Mouse (Mus musculus): Measurements from ENCODE around the gene Rdh16f1. TPM values are rescaled to one million over a fixed set of nuclear protein-coding genes. Genes with fewer than 3 reads are reported as not detected.
A peak's percentile ranks its signal among the peaks of the same experiment; 100 is the strongest.

Rdh16f1 gene
- not detected in 2 replicates for polyA plus RNA-seq (2015; fragmentation: Nextera tagmentation; extraction: Ambion mirVana)

DNA sequence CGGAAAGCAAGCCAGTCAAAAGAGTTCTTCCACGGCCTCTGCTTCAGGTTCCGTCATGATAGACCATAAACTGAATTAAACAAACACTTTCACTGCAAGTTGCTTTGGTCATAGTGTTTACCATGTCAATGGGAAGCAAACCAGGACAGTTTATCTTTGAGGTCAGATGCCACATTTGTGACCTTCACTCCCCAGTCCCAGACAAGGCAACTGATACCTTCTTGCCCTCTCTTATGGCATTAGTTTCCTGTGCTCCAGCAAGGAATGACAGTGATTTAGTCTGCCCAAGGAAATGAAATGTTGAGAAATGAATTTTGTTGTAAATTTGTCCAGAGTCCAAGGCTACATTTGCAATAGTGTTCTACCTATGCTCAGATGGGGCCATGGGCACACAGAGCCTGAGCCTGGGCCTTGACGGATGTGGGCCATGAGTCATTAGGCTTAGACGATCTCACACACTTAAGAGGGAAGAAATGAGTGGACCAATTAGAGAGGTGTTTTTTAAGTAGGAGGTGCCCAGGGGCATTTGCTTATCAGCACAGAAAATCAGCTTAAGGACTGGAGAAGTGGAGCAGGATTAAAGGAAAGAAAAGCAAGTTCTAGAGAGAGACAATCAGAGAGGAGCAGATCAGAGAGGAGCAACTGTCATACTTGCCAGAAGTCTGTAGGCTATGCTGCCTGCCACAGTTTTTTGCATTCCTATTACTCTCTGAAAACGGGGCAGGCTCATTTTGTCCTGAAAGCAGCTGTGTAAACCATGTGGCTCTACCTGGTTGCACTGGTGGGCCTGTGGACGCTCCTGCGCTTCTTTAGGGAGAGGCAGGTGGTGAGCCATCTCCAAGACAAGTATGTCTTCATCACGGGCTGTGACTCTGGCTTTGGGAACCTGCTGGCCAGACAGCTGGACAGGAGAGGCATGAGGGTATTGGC is at the start of gene Rdh16f1, which contains the start of gene Rdh1:
TSS of gene Rdh16f1 (plus strand) at position 607 of the 930 bp plus-strand sequence.
TSS of gene Rdh1 (plus strand) at position 541 of the 930 bp plus-strand sequence.
- H3K4me1 ChIP-seq (replicated peaks) = no peaks in the 10 kb centered on the region
- H3K9me3 ChIP-seq = no peaks in the 10 kb centered on the region
- no peaks in the 10 kb centered on the region for H3K36me3 ChIP-seq
- no peak for ATAC-seq
- WGBS = 75% methylated on average over 9 of the region's 9 CpGs
- H3K9ac ChIP-seq (replicated peaks) = no peak within 1 kb of the TSS
- H3K4me2 ChIP-seq (replicated peaks) = no peak within 1 kb of the TSS
- H3K4me3 ChIP-seq (replicated peaks) = no peak within 1 kb of the TSS
- no peaks in the 10 kb centered on the region for H3K27me3 ChIP-seq
- H3K27ac ChIP-seq = no peak within 1 kb of the TSS

DNA sequence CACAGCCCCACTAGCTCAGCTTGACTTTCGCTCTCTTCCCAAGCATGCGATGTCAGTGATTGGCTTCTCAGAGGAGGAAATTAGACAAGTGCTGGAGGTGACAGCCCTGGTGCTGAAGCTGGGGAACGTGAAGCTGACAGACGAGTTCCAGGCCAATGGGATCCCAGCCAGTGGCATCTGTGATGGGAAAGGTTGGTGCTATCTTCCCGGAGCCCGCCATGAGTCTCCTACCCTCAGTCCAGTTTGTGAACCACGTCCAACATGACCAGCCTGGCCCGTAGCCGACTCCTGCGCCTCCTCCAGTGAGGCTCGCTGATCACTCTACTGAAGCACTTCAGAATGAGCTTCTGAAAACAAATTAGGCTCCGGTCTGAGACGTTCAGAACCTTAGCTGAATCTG is 49.3 kb upstream of the Rdh16f1 start:
- Histone ChIP-seq H3K27me3 (no peaks in the 10 kb centered on the region), H3K9me3 (no peaks in the 10 kb centered on the region), H3K36me3 (no peaks in the 10 kb centered on the region), H3K4me2 (replicated peaks) (no peak overlapping the region), H3K4me1 (replicated peaks) (no peaks in the 10 kb centered on the region), H3K9ac (replicated peaks) (no peak overlapping the region), H3K27ac (no peak overlapping the region), H3K4me3 (replicated peaks) (no peak overlapping the region)
- 88% methylated on average over 13 of the region's 13 CpGs for WGBS
- ATAC-seq = no peak

DNA sequence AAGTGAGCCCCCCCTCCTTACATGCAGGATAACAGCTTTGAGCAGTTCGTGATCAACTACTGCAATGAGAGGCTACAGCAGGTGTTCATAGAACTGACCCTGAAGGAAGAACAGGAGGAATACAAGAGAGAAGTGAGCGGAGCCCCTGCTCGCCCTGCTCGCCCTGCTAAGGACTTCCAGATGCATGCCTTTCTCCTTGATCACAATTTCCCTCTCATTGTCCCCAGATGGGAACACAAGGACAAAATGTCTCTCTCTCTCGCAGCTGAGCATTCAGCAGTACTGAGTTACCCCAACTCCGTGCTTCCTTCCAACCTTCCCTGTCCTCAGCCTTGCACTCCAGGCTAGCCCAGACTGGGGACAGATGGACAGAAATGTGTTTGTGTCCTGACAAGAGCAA is 46.9 kb upstream of the Rdh16f1 start:
- WGBS = 80% methylated on average over 6 of the region's 6 CpGs
- no peak overlapping the region for H3K4me2 ChIP-seq (replicated peaks)
- no peak overlapping the region for H3K9ac ChIP-seq (replicated peaks)
- no peaks in the 10 kb centered on the region for H3K36me3 ChIP-seq
- no peak overlapping the region for H3K4me3 ChIP-seq (replicated peaks)
- H3K9me3 ChIP-seq = no peaks in the 10 kb centered on the region
- H3K4me1 ChIP-seq (replicated peaks) = no peaks in the 10 kb centered on the region
- no peak for ATAC-seq
- H3K27ac ChIP-seq = no peak overlapping the region
- H3K27me3 ChIP-seq = no peaks in the 10 kb centered on the region

DNA sequence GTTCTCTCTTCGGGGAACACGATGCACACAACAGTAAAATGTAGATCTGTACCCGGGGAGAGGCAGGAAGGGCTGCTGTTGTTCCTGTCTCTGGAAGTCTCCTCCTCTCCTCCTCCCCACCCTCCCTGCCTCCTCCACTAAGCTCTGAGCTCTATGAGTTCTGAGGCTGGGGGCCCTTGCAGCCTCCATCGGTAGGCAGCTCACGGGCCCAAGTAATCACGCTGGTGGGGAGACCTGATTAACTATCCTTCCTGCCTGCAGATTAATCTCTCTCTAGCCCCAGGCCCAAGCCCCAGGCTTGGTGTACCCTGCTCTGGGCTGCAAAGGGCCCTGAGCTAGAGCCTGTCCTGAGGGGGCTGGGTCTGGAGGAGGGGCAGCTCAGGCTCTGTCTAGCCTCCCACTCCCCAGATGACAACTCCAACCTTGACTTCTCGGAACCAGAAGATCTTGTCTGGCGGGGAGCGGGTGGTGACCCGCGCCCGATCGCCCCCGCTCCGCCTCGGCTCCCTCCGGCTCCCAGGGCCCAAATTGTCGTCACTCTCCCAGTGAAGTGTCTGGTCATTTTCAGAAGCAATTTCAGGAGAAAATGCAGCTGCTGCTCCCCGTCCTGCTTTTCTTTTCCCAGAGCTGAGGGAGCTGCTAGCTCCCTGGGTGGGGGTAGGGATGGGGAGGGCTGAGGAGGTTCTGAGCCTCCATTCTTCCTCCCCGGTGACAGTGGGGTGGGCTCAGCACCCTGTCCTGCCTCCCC is 37.7 kb upstream of the Rdh16f1 start:
- peak; percentile 82 for ATAC-seq
- Histone ChIP-seq H3K27ac (peak overlapping the region; percentile 69), H3K4me2 (replicated peaks) (peak overlapping the region; percentile 42), H3K4me1 (replicated peaks) (peaks cover 35% of the 10 kb centered on the region), H3K9me3 (no peaks in the 10 kb centered on the region), H3K9ac (replicated peaks) (peak overlapping the region; percentile 46; the same call in 1 of the 2 replicates), H3K36me3 (no peaks in the 10 kb centered on the region), H3K27me3 (peaks cover 10% of the 10 kb centered on the region), H3K4me3 (replicated peaks) (peak overlapping the region; percentile 12)
- WGBS = 8% methylated on average over 20 of the region's 20 CpGs

DNA sequence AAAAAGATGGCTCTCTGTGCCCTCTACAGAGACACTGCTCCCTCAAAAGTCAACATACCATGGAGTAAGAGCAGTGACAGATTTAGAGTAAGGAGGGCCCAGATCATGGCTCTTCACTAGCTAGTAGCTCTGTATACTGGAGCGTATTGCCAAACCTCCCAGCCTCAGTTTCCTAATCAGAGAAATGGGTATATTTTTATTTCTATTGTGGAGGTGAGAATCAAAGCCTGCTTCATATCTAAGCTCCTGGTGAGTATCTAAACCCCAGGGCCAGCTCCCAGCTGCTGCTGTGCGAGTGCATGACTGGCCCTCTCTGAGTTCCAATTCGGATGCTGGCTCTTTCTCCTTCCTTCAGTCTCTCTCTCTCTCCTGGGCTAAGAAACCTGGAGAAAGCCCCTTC is 35.4 kb upstream of the Rdh16f1 start, which contains the start of gene Tac2:
TSS of gene Tac2 (plus strand) at position 301 of the 400 bp plus-strand sequence.
- peaks cover 26% of the 10 kb centered on the region for H3K27me3 ChIP-seq
- H3K4me3 ChIP-seq (replicated peaks) = no peak within 1 kb of the TSS
- no peak within 1 kb of the TSS for H3K4me2 ChIP-seq (replicated peaks)
- H3K4me1 ChIP-seq (replicated peaks) = peaks cover 35% of the 10 kb centered on the region
- no peak within 1 kb of the TSS for H3K9ac ChIP-seq (replicated peaks)
- WGBS = 86% methylated on average over 3 of the region's 3 CpGs
- H3K9me3 ChIP-seq = no peaks in the 10 kb centered on the region
- no peak for ATAC-seq
- H3K27ac ChIP-seq = no peak within 1 kb of the TSS
- H3K36me3 ChIP-seq = no peaks in the 10 kb centered on the region

DNA sequence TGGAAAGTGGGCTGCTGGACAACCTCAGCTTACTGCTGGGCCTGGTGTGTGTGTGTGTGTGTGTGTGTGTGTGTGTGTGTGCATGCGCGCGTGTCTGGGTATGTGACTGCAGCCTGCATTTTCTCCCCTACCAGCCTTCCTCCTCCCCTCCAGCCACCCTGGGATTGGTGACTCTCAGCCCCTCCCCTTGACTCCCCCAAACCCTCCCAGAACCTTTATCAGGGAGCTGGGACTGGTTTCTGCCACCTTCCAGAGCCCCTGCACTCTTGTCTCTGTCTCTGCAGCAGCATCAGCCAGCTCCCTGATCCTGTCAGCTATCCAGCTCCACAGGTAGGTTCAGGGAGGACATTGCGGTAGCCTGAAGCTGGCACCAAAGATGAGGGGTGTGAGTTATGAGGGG is 34.5 kb upstream of the Rdh16f1 start:
- H3K36me3 ChIP-seq = no peaks in the 10 kb centered on the region
- peaks cover 33% of the 10 kb centered on the region for H3K4me1 ChIP-seq (replicated peaks)
- no peak for ATAC-seq
- H3K9me3 ChIP-seq = no peaks in the 10 kb centered on the region
- H3K4me2 ChIP-seq (replicated peaks) = no peak overlapping the region
- no peak overlapping the region for H3K9ac ChIP-seq (replicated peaks)
- no peak overlapping the region for H3K27ac ChIP-seq
- 82% methylated on average over 4 of the region's 4 CpGs for WGBS
- H3K27me3 ChIP-seq = peaks cover 32% of the 10 kb centered on the region
- no peak overlapping the region for H3K4me3 ChIP-seq (replicated peaks)

DNA sequence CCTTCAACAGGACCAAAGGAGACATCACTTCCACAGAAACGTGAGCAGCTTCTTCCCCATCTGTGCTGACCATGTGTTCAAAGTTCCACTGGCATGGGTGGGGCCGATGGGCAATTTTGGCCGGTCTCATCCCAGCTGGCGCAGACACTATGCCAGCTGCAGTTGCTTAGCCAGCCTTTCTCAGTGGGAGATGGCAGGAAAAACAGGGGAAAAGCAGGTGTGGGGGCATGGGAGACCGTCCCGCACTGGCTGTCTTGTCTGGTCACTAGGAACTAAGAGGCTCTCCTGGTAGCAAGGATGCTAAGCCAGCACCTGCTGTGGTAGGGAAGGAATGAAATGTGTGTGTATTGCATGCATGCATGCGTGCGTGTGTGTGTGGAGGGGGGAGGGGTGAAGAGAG is 31.1 kb upstream of the Rdh16f1 start:
- Histone ChIP-seq H3K4me1 (replicated peaks) (peaks cover 14% of the 10 kb centered on the region), H3K9me3 (no peaks in the 10 kb centered on the region), H3K4me2 (replicated peaks) (no peak overlapping the region), H3K27me3 (peaks cover 44% of the 10 kb centered on the region), H3K9ac (replicated peaks) (no peak overlapping the region), H3K27ac (no peak overlapping the region), H3K36me3 (no peaks in the 10 kb centered on the region), H3K4me3 (replicated peaks) (no peak overlapping the region)
- ATAC-seq = no peak
- 83% methylated on average over 8 of the region's 8 CpGs for WGBS

DNA sequence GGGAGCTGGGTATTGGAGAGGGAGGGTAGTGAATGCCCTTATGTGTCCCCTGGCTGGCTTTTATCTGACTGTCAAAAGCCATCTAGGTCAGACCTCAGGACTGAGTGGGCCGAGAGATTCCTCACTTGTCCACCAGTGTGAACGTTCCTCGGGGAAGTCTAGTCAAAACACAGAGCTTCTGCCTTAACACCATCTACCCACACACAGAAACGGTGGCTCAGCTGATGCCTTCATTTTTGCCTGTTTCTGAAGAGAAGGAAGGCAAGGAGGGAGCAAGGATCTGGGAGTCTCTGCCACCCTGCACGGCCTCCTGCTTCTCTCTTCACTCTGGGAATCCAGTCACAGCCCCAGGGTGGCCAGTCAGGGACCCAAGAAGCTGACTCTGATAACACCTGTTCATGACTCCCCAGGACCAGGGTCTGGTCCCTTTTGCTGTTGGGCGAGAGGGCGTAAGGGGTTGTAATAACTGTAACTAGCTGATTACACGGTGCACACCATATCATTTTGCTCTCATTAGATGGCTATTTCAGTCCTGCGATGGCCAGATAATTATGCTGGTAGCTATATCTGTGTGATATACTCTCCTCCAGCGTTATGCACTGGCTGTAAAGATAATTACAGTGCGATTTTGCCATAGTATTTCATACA is 29.2 kb upstream of the Rdh16f1 start:
- peak overlapping the region; percentile 25; the same call in 1 of the 2 replicates for H3K9ac ChIP-seq (replicated peaks)
- WGBS = 57% methylated on average over 11 of the region's 11 CpGs

DNA sequence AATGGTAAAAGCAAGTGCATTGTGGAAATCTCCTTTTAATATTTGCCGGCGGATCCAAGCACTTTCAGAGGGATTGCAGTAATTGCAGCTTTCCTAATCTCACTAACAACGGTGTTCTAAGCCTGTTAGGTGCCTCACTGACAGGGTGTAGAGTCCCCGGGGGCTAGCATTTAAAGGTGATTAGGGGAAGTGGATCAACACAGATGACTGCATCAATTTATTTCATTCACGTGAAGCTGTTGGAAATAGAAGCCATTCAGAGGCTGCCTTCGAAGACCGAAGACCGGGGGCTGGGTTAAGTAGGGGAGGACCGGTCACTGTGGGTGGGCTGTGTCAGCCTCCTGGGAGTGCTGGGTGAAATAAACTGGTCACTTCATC is 28.7 kb upstream of the Rdh16f1 start:
- 13% methylated on average over 9 of the region's 9 CpGs for WGBS
- H3K4me2 ChIP-seq (replicated peaks) = peak overlapping the region; percentile 20; the same call in 1 of the 2 replicates
- H3K9me3 ChIP-seq = no peaks in the 10 kb centered on the region
- ATAC-seq = 0 out of 2 replicates have a peak, but pooled peaks have one; percentile 24
- H3K27ac ChIP-seq = no peak overlapping the region
- no peak overlapping the region; the same call in 1 of the 2 replicates for H3K9ac ChIP-seq (replicated peaks)
- no peak overlapping the region for H3K4me3 ChIP-seq (replicated peaks)
- H3K4me1 ChIP-seq (replicated peaks) = peaks cover 14% of the 10 kb centered on the region
- H3K27me3 ChIP-seq = peaks cover 41% of the 10 kb centered on the region
- no peaks in the 10 kb centered on the region for H3K36me3 ChIP-seq

More for the DNA sequence above, 29.2 kb upstream of the Rdh16f1 start:
- H3K27me3 ChIP-seq = peaks cover 46% of the 10 kb centered on the region
- ATAC-seq = peak; percentile 35; the same call in 1 of the 2 replicates
- no peak overlapping the region for H3K27ac ChIP-seq
- H3K4me1 ChIP-seq (replicated peaks) = peaks cover 14% of the 10 kb centered on the region
- 0 out of 2 replicates have a peak overlapping the region, but pooled peaks have one; percentile 20 for H3K4me2 ChIP-seq (replicated peaks)
- no peaks in the 10 kb centered on the region for H3K9me3 ChIP-seq
- H3K4me3 ChIP-seq (replicated peaks) = no peak overlapping the region
- no peaks in the 10 kb centered on the region for H3K36me3 ChIP-seq

DNA sequence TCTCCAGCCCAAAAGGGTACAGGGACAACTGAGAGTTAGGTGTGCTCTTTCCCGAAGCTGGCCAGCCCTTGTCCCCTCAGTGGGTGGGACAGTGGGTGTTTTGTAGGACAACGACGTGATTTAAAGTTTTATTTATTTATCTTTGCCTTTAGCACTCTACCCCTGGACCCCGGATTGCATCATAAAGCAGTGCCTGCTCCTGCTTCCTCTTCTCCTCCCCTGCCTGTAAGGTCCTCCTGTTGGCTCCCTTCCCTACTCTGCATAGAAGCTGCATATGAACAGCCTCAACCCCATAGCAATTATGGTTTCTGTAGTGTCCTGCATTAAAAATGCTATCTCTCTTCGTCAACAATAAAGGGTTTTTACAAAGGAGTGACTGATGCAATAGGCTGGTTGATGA is 28.2 kb upstream of the Rdh16f1 start:
- no peak overlapping the region for H3K4me3 ChIP-seq (replicated peaks)
- H3K4me1 ChIP-seq (replicated peaks) = peaks cover 14% of the 10 kb centered on the region
- H3K9ac ChIP-seq (replicated peaks) = no peak overlapping the region
- H3K27me3 ChIP-seq = peaks cover 43% of the 10 kb centered on the region
- no peaks in the 10 kb centered on the region for H3K9me3 ChIP-seq
- no peaks in the 10 kb centered on the region for H3K36me3 ChIP-seq
- 0 out of 2 replicates have a peak overlapping the region, but pooled peaks have one; percentile 20 for H3K4me2 ChIP-seq (replicated peaks)
- 43% methylated on average over 5 of the region's 5 CpGs for WGBS
- ATAC-seq = no peak
- no peak overlapping the region for H3K27ac ChIP-seq

DNA sequence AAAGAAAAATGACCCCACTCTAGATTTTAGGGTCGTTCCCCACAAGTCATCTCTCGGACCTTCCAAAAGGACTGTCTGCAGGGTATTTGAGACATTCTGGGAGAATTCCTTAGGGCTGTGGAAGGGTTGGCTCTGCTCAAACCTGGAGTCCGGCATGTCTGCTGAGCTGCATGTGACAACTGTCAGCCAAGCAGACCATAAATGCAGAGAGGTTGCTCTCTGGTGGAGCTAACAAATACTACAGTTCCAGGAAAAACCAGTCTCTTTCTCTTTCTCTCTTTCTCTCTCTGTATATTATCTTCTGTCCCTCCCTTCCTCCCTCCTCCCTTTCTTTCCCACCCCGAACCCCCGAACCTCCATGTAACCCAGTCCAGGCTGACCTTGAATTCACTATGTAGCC is 25.2 kb upstream of the Rdh16f1 start:
- Histone ChIP-seq H3K9ac (replicated peaks) (no peak overlapping the region), H3K27ac (no peak overlapping the region), H3K27me3 (peaks cover 28% of the 10 kb centered on the region; the same call in 1 of the 2 replicates), H3K36me3 (no peaks in the 10 kb centered on the region), H3K4me3 (replicated peaks) (no peak overlapping the region), H3K9me3 (no peaks in the 10 kb centered on the region), H3K4me1 (replicated peaks) (peaks cover 14% of the 10 kb centered on the region), H3K4me2 (replicated peaks) (no peak overlapping the region)
- WGBS = 50% methylated on average over 5 of the region's 5 CpGs
- ATAC-seq = 0 out of 2 replicates have a peak, but pooled peaks have one; percentile 19
